Mouse (Mus musculus) urinary bladder, postnatal 36 days (tissue): ENCODE results near the gene 9230102O04Rik.

Source experiments
- DNase-seq, 2 experiments: peaks; one replicate each; pipeline ENCODE4 v3.0.0; 2022; ENCODE audit warnings: low spot score in 2 of 2, mixed read lengths in 1 of 2

Gene 9230102O04Rik

GRCm38 (mm10) chr2:9871798-9872197 is 17.5 kb downstream of the 9230102O04Rik start:
- peak in 1 of 2 experiments; percentile 15 for DNase-seq

DNA sequence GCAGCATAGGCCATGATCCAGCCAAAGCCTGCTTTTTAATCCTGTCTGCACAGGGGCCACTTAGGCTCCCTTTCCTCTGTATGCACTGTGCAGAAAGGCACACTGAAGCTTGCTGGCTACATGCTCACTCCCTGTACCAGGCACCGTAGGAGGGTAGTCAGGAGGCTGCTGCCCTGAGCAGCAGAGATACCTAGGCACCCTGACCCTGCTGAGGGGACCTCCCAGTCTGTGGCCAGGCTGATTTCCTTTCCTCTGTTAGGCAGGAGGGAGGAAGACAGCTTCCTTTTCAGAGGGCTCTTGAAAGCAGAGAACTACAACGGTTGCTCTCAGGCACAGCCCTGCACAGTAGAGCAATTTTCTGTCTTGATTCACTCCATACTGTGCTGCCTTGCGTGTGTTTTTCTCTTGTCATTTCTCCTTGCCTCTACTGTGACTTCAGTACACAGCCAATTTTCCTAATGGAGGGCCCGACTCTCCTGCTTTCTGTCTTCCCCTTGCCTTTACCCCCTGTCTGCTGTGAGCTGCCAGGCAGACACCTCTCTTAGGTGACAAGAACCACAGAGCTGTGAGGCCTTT is 18.1 kb downstream of the 9230102O04Rik start:
- DNase-seq: no peak

GRCm38 (mm10) chr2:9867092-9867825 is 22.1 kb downstream of the 9230102O04Rik start:
- DNase-seq: no peak

GRCm38 (mm10) chr2:9860698-9861097 is 28.6 kb downstream of the 9230102O04Rik start:
- DNase-seq: no peak

GRCm38 (mm10) chr2:9855861-9856260 is 33.5 kb downstream of the 9230102O04Rik start:
- no peak for DNase-seq

- DNase-seq: no peak
These were observed 36.3 kb downstream of the 9230102O04Rik start for GRCm38 (mm10) chr2:9852851-9853576.

DNA sequence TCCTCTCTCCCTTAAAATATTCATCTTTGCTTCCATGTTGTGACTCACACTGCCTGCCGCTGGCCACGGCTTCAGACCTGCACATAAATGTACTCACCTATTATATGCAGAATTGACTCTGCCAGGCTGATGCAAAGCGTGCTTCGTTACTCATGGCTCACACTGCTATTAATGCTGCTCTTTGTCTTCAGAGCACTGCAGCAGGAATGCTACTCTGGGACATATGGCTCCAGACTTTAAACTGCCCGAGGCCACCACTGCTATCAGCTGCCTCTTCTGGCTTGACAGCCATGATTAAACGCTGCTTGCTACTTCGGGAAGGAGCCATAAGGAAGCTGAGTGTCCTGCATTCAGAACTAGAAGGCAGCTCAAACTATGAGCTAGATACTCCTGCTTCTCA is 54.1 kb downstream of the 9230102O04Rik start:
- DNase-seq: no peak

GRCm38 (mm10) chr2:9833712-9834111 is 55.6 kb downstream of the 9230102O04Rik start:
- DNase-seq: no peak
